Mouse (Mus musculus) gastrocnemius, postnatal 14 days (tissue): ENCODE data around the gene Plxna4. TPM values are rescaled to one million over a fixed set of nuclear protein-coding genes. Genes with fewer than 3 reads are reported as not detected.
A peak's percentile ranks its signal among the peaks of the same experiment; 100 is the strongest.

Source experiments
- DNase-seq: peaks from one replicate; pipeline ENCODE4 v3.0.0; 2021; ENCODE audit warnings: mixed read lengths
- intact Hi-C: fragments of 180-260 bp; cut with DNase I; formaldehyde crosslinking; loops from one replicate; pipeline ENCODE4 v1.15.1; 2025; ENCODE audit warnings: low total_unique reads
- total RNA-seq, 2 experiments: library from RNA; stranded (reverse); gene quantifications; 2 replicates each; pipeline ENCODE4 v1.2.3; 2021

Plxna4 gene
- total RNA-seq, 2 experiments from 2014 or later, result 2.8 to 3.4 TPM

DNA sequence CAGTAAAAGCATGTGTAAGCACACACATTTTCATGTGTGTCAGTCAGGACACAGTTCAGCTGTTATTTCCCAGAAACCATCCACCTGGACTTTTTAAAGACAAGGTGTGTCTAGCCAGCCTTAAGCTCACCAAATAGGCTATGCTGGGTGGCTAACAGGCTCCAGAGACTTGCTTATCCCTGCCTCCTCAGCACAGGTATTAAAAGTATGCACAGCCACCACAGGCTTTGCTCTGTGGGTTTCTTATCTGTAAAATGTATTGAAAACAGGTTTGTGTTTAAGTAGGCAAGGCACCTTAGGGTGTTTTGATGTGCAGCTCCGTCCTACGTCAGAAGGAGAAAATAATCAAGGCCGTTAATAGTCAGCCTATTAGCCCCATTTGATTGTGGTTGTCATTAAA lies 218.9 kb downstream of the Plxna4 start:
- no peak for DNase-seq
- intact Hi-C loops, result no loop called here

DNA sequence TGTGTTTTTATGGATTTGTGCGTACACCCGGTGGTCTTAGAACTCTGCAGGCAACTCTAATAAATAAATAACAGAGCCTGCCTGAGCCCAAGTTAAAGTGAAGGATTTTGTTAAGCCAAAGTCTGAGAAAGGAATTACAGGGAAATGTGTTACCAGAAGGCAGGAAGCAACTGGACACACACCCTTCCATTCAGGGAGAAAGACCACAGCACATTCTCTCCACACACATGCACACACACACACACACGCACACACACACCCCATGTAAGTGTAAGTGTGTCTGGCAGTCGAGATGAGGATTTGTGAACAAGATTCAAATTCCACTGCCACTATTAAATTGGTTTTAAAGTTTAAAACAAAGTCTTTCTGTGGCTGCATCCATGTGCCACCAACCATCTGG lies 219.6 kb downstream of the Plxna4 start:
- no peak for DNase-seq
- intact Hi-C loops, result no loop called here

DNA sequence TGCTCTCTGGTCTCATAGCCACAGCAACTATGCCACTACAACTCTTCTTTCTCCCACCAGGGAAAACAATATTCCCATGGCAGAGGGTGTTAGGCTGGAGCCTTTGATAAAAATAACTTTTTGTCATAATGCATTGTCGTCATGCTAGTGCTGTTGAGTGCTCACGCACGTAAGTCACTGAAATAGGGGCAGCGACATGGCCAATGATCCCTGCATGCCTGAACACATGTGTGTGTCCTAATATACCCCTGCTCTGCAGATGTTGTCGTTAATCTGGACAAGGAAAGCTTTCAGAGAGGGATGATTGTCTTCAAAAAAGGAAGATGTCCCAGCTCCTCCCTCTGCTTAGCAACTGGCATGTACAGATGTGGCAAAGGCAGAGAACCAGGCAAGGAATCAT lies 223.1 kb downstream of the Plxna4 start:
- intact Hi-C loops, result no loop called here
- no peak for DNase-seq

GRCm38 (mm10) chr6:32363489-32364068 lies 224.4 kb downstream of the Plxna4 start:
- DNase-seq, result no peak
- intact Hi-C loops, result no loop called here

DNA sequence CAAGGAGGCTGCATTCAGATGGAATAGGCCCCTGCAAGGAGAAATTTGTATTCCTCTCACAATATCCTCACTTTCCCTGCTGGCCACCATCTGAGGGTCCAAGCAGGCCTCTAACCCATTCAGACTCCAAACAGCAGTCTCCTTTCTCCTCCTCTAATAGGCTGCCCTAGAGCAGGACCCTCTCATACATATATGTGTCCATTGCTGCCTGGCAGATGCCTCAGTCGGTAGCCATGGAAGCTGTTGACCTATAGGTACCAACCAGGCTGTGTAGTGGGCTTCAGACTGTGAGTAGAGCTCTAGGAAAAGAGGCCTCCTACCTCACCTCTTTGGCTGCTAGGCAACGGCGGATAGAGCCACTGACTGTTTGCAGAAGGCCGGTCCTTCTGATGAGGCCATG lies 225.6 kb downstream of the Plxna4 start:
- intact Hi-C loops, result no loop called here
- DNase-seq, result no peak

DNA sequence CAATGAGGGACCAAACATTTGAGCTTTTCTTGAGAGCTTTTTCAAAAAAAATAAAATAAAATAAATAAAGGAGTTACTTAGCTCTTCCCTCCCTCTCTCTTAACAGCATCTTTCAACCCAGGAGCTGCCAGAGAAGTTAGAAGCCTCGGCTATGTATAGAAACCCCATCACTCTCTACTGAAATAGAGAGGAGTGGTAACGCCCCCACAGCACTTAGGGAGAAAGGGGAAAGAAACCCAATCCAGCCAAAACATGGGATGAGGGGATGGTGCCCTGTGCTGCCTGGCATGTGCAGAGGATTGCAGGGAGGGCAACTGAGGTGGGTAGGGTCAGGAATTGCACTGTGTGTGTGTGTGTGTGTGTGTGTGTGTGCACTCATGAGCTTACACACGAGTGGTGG lies 228.3 kb downstream of the Plxna4 start:
- intact Hi-C loops, result no loop called here
- DNase-seq, result no peak

DNA sequence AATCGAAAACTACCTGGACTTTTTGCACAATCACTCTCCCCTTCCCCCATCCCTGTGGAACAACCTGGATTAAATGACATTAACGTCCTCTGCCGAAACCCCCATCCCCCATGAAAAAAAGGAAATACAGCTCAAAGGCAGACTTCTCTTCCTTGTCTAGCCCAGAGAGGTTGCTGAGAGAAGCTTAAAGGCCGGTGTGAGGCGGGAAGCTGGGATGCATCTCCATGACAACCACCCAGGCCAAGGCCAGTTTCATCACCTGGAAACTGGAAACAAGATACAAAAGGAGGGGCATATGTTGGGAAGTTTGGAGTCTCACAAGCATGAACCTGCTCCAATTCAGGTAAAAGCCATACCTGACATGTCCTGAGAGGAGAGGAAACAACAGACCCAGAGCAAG lies 230.5 kb downstream of the Plxna4 start:
- intact Hi-C loops, result no loop called here

DNA sequence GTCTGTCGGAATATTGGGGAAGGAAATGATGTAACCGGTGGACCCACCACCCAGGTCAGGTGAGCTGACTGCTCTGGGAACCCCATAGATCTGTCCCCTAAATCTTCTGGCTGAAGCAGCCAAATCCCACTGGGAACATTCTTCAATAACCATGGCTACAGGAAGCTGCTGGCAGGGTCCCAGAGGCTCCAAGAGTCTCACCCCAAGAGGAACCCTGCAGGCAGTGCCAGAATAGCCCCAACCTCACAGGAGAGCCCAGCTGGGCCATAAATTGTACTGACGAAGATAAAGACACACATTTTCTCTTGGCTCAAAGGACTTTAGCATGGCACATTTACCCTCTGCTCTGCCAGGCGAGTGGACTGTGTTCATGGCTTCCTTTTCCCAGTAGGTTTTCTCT lies 232.4 kb downstream of the Plxna4 start:
- DNase-seq, result no peak
- intact Hi-C loops, result no loop called here

More for the DNA sequence above, 230.5 kb downstream of the Plxna4 start:
- no peak for DNase-seq

GRCm38 (mm10) chr6:32348996-32349395 lies 239.0 kb downstream of the Plxna4 start:
- DNase-seq, result no peak
- intact Hi-C loops, result no loop called here

GRCm38 (mm10) chr6:32348126-32348525 lies 239.9 kb downstream of the Plxna4 start:
- intact Hi-C loops, result no loop called here
- no peak for DNase-seq

DNA sequence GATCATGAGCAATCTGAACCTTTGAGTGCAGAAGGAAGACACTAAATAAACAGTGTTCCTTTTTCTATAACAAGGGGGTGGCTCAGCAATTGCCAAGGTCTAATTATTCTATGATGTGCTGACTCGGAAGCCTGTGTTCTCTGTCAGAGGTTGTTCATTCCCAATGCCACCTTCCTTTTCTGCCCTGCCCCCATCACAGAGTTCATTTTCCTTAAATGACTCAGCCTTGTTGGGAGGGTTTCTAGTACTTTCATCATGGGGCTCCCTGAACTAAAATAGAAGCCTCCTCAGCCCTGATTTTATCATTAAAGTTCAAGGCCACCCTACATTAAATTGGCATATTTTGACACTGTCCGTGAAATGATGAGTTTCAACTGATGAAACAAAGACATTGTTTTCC lies 242.0 kb downstream of the Plxna4 start:
- intact Hi-C loops, result no loop called here
- DNase-seq, result no peak

- no peak for DNase-seq
Measured at GRCm38 (mm10) chr6:32342727-32343126, 245.3 kb downstream of the Plxna4 start.

DNA sequence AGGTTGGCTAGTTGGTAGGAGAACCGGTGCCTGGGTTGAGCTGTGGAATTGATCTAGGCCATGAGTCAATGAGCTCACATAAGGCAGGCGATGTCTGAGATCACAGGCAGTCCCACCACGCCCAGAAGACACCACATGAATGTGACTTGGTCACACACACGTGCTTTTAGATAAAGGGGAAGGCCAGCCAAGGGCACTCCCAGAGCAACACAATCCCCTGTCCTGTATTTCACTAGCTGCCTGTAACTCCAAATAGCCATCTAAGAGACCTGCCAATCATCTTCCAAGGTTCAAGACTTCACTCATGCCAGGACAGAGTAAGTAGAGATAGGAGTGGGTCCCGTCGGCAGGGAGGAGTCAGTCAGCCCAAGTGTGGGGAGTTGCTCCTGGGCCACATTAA lies 245.7 kb downstream of the Plxna4 start:
- no peak for DNase-seq
- intact Hi-C loops, result no loop called here

More at GRCm38 (mm10) chr6:32342727-32343126, 245.3 kb downstream of the Plxna4 start:
- intact Hi-C loops, result no loop called here

DNA sequence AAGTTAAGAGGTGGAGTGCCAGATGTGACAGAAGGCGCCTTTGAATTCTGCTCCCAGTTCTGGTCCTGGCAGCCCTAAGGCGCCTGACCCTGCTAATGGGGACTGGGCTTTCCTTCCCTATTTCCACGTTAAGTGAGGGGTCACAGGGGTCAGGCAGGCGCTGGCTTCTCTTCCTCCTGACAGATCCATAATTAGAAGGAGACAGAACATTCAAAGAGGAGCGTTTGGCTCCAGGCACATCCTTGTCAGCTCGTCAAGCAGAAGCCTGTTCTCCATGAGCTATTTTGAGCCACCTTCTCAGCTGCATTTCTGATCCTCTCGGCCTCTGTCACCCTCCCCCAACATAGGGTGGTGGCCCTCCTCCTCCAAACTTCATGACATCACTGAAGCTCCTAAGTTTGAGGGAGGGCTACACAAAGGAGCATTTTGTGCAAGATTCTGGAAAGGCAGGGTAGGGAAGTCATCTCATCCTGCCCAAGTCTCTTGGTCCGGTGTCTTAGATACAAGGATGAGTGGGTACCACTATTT lies 249.5 kb downstream of the Plxna4 start:
- intact Hi-C loops, result no loop called here
- DNase-seq, result no peak

DNA sequence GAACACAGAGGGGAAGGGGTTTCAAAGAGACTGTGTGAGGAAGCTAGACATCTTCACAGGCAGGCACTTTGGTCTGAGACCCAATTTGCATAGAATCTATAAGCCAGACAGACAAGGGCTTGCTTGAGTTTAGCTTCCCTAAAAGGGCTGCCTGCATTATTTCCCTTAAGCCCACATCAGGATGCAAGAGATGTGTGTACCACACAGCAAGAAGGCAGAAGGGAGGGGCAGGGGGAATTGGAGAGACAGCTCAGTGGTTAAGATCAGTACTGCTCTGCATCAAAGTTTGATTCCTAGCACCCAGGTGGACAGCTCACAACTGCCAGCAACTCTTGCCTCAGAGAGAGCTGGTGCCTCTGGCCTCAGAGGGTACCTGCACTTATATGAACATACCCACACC lies 256.7 kb downstream of the Plxna4 start:
- intact Hi-C loops, result no loop called here

DNA sequence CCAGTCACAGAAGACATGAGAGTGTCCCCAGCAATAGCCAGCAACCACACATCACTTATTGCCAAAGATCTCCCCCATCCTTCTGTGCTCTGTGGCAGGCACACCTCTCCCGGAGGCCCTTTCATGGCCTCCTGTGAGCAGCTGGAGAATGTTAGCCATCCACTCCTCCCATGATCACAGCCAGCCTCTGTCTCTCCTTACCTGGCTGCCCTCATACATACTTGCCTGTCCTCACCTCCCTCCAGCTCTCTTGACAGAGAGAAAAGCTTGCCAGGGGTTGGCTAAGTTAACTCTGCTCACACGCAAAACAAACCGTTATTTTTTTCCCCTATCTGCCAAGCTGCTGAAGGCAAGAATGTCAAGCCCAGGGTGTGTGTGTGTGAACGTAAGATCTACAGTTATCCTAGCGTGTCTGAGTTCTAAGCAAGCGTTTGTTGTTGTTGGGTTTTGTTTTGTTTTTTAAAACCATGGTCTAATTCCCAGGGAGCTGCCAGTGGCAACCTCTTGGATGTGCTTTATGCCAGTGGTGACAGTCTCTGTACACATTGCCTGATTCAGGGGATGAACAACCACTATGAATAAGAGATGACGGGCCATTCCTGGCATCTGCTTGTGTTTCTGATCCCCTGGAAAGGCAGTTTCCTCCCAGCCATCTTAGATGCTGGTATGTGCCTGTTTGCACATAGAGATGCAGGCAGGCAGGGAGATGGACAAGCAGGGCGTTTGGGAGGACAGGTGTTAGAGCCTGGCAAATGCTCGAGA lies 257.8 kb downstream of the Plxna4 start:
- no peak for DNase-seq
- intact Hi-C loops, result no loop called here

More for the DNA sequence above, 256.7 kb downstream of the Plxna4 start:
- no peak for DNase-seq

DNA sequence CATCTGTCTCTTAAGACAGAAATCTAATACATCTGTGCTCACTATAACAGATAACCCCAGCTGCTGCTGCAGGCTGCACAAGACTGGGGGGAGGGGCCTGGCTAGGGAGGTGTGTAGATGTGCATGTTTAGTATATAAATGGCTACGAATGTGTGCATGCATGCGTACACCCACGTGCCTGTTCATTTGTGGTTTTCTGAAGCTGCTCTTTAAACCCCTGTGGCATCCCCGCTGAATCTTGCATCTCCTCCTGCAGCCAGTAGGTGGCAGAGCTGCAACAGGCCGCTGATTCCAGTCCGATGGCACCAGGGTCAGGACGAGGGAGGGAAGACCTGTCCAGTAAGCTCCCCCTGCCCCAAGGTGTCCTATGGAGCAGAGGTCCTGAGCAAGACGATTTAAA lies 260.0 kb downstream of the Plxna4 start:
- DNase-seq, result peak; percentile 68
- intact Hi-C loops, result loop anchor here (2.0 kb wide), 1 partner anchor 263 kb away; no protein-coding TSS in a partner anchor

DNA sequence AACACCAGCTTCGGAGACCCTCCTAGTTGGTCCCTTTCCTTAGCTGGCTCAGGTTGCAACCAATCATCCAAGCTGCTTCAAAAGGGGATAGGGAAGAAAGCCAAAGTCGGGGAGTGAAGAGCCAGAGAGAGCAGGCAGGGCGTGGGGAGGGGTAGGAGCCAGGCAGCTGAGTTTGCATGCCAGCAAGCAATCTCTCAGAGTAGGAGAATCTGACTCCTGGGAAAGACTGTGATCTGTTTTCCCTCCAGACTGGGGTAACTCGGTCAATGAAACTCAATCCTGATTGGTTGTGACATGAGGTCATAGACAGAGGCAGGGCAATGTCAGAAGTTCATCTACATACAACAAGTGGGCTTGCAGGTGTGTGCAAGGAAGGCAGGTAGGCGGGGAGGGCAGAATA lies 260.8 kb downstream of the Plxna4 start:
- no peak for DNase-seq
- intact Hi-C loops, result no loop called here

DNA sequence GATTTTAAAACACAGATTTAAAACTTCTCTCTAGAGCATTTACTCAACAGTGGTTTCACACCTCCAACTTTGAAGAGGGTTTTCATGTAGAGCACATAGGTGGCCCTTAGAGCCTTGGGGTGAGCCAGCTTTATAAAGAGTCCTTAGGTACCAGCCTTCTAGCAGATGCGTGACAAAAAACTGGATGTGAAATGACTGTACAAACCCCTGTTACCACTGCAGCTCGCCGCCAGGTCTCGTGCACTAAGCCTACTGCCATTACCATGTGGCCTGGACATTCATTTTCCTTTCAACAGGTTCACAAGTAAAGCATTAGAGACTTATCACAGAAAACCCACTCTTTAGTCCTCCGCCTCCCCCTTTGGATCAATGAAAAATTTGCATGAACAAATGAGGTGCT lies 261.6 kb downstream of the Plxna4 start:
- DNase-seq, result no peak
- intact Hi-C loops, result no loop called here

- intact Hi-C loops, result no loop called here
- DNase-seq, result no peak
Measured at GRCm38 (mm10) chr6:32325851-32326250, 262.1 kb downstream of the Plxna4 start.

GRCm38 (mm10) chr6:32321187-32321586 lies 266.8 kb downstream of the Plxna4 start:
- no peak for DNase-seq
- intact Hi-C loops, result no loop called here
